Mouse (Mus musculus) kidney, postnatal 36 days (tissue): ENCODE measurements at regions not wholly inside any gene's neighbourhood (a gene's known extent, or its start where the extent isn't known, plus 50 kb on each side); places are given as distances from the start of the nearest gene placed in this dataset.
"Not testable (repeated sequence)": the region's sequence is repeated elsewhere in the genome, so short reads cannot be mapped to it uniquely, and the experiment has no call there.

Source experiments
- DNase-seq, 2 experiments: peaks; one replicate each; pipeline ENCODE4 v3.0.0; 2021 to 2022; ENCODE audit warnings: mixed read lengths in 2 of 2

DNA sequence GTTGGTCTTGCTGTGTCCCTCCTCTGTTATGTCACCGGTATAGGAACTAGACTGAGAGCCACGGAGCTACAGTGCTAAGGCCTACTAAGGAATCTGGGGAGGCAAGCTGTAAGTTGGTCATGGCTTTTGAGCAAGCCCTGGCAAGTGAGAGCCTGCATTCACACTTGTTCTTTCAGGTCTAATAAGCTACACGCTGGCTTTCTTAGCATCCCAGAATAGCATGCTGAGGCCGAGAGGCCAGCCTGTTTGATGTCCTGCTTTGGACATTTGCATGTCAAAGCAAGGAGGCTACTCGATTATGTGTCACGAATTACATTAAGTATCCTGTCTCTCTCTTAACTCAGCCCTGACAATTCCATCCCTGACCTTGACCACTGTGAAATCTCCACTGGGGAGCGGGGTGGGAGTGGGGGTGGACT lies 481.5 kb downstream of the Tns1 start:
- DNase-seq = no peak

GRCm38 (mm10) chr1:73641456-73641855 lies 482.8 kb downstream of the Tns1 start:
- DNase-seq = no peak

DNA sequence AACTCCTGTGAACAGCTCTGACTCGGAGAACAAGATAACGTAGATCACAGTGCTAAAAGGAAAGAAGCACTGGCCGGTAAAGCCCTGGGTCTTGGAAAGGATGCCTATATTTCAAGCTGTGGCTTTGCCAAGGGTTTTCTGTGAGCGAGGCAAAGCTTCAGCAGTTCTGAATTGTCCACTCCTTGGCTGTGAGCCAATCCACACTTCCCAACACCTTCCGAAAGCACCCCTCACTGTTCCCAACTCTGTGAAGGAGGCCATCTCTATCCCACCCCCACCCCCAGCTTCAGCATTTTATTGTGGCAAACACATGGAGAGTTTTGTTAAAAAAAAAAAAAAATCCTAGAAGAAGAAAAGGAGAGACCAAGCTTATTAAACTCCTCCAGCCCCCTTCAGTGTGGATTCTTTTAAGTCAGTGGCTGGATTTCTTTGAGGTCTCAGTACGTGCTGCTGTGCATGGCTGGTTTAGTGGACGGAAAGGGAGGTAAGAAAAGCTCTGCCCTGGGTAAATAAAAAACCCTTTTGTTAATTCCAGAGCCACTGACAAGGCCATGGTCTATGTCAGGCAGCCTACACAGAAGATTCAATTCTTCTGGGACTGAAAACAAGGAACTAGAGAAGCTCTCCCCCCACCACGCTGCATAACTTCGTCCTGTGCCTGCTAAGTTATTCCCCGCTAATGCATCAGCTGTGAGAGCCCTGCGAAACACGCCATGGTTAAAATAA lies 483.4 kb downstream of the Tns1 start:
- no peak for DNase-seq

- DNase-seq = no peak
Observed at GRCm38 (mm10) chr1:73635709-73636108, 488.5 kb downstream of the Tns1 start.

GRCm38 (mm10) chr1:73634871-73635270 lies 489.4 kb downstream of the Tns1 start:
- DNase-seq = no peak

- DNase-seq = peak in 1 of 2 experiments; percentile 22
Observed at GRCm38 (mm10) chr1:73633071-73633470, 491.2 kb downstream of the Tns1 start.

GRCm38 (mm10) chr1:73630363-73630762 lies 493.9 kb downstream of the Tns1 start:
- peak; percentile 29 to 57 for DNase-seq

- no peak for DNase-seq
Observed at GRCm38 (mm10) chr1:73625365-73625764, 498.9 kb downstream of the Tns1 start.

GRCm38 (mm10) chr1:73621121-73621520 lies 503.1 kb downstream of the Tns1 start:
- not testable (repeated sequence) for DNase-seq

GRCm38 (mm10) chr1:73618551-73619170 lies 505.6 kb downstream of the Tns1 start:
- peak; percentile 77 to 80 for DNase-seq

- DNase-seq = no peak
Observed at GRCm38 (mm10) chr1:73593653-73594385, 530.4 kb downstream of the Tns1 start.

- DNase-seq = peak; percentile 75 to 86
Observed at GRCm38 (mm10) chr1:73591342-73592099, 532.7 kb downstream of the Tns1 start.

DNA sequence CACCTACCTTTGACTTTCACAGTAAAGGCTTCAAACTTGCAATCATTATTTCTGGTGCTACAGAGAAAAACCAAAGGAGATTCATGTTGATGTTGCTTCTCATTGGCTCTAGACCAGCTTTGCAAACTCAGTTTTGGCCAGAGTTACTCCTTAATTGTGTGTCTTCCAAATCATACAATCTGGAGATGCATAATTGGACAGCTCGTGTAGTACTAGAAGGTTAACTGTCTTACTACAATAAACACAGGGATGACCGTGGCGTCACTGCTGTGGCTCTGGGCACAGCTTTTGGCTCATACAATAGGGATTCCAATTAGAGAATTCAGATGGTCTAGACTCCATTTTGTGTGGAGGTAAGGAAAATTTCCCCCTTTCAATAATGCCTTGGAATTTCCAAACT lies 544.6 kb downstream of the Tns1 start:
- DNase-seq = no peak

DNA sequence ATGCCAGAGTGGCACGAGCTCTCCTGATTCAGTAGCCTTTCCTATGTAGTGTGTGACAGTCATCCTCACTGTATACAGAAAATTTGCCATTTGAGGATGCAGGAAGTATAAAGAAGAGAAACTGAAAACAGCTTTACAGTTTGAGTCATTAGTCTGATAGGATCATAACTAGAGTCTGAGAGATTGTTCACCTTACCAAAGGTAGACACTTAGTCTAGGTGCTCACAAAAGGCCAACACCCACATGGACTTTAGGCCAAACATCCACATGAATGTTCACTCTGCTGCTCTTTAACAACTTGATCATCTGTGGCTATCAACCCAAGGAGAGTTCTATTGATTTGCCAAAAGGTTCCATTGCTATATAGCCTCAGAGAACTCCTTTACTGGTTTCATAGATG lies 547.2 kb downstream of the Tns1 start:
- DNase-seq = no peak

DNA sequence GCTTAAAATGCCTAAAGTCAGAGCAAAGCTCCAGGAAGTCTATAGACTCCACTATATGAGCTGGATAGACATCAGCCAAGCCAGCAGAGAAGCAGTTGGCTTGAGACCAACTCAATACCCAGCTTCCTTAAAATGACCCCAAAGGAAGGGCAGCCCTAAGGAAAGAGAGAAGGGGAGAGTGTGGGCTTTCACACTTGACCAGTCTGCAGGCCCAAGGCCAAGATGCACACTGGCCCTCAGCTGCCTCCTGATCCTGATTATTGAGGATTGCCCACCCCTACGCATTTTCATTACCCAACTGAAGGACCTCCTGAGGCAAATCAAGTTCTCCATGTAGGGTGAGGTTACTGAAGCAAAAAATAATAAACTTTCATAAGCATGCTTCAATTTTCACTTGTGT lies 548.6 kb downstream of the Tns1 start:
- DNase-seq = peak; percentile 25 to 37

GRCm38 (mm10) chr1:73570944-73571343 lies 553.3 kb downstream of the Tns1 start:
- DNase-seq = no peak

DNA sequence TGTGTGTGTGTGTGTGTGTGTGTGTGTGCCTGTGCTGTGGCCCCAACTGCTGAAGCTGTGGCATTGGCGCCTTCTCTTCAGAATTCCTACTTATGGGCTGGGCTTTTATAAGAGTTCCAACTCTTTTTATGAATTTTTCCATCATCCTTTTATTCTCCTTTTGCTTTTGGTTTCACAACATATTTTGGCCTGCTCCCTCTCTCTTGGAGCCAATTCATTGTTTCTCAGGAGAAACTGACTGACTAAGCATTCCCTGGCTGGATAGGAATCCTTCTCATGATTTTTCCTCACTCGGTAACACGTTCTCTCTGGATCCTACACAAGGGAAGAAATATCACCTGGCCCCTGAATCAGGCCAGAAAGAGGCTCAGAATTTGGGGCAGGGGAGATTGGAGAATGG lies 551.1 kb upstream of the Tnp1 start:
- DNase-seq = no peak

DNA sequence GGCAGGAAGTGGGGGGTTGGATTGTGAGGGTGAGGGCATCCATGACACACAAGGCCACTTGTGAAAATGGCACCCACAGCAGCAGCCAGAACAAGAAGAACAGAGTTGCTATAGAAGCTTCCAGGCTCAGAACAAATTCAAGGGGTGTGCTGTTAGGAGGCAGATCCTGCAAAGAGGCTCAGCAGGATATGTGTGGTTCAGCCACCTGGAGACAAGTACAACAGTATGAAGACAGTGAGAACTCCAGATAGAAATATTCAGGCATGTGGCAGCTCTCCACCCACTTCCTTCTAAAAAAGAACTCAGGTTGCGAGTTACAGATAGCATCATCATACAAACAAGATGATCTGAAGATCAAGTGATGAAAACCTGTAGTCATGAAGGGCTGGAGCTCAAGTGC lies 544.9 kb upstream of the Tnp1 start:
- no peak for DNase-seq

DNA sequence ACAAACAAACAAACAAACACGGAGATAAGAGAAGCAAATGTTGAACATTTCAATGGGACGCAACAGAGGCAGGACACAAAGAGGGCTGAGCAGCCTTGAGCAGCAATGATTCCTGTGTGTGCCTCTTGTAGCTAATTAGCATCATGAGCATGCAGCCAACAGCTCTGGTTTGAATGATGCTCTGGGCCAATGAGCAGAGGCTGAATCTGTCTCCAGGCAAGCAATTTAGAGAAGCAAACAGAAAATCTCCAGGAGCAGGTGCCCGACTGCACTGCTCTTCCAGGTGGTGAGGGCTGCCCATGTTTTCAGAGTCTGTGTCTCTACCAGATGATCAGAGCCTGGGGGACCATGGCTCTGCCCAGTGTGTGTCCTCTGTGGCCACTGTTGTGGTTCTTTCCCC lies 532.2 kb upstream of the Tnp1 start:
- no peak for DNase-seq

DNA sequence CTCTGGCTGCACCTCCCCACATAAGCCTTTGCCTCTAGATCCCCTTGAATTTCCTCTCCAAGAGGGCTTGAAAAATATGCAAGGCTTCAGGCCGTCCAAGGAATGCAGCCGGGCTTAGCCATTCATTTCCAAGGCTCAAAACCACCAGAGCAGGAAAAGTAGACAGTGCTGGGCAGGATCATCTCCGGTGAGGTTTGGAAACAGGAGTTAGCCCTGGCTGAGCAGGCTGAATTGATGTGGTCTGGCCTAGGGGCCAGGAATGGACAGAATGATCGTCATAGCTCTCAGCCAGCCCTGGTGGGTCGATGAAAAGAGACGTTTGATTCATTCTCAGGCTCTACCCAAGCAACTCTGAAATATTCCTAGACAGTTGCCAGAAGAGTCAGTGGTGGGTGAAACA lies 529.7 kb upstream of the Tnp1 start:
- DNase-seq = peak; percentile 17 to 33

- DNase-seq = peak; percentile 61 to 64
Observed at GRCm38 (mm10) chr1:73541371-73541770, 525.7 kb upstream of the Tnp1 start.

DNA sequence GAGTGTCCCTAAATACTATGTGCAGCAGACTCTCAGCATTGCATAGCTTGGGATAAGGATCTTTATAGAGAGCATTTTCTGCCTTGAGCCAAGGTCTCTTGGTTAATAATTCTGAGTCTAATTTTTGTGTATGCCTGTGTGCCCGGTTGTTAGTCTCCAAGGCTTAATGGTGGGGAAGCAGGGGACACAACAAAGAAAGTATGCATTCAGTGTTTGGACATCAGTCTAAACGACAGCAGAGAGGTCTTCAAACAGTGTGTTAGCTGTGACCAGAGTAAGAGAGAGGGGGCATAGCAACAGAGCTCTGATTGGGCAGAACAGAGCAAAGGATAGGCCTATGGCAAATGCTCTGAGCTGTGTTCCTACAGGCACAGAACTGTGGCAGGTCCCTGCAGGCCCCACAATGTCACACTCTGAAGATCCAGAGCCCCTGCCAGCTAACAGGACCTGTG lies 522.7 kb upstream of the Tnp1 start:
- peak in 1 of 2 experiments; percentile 30 for DNase-seq

- DNase-seq = no peak
Observed at GRCm38 (mm10) chr1:73535726-73536265, 520.1 kb upstream of the Tnp1 start.
